Mouse (Mus musculus) hindbrain, embryonic 14.5 days (tissue): ENCODE data around the gene Rasgef1a. TPM values are rescaled to one million over a fixed set of nuclear protein-coding genes. Genes with fewer than 3 reads are reported as not detected.

Experiments used
- ATAC-seq: fragments of 200-750 bp; cut with Nextera tagmentation; 2 replicates; pipeline ENCODE4 v1.8.0; 2017; ENCODE audit warnings: moderate number of reproducible peaks, mild to moderate bottlenecking, moderate TSS enrichment, moderate library complexity; ENCODE audit not compliant: low FRiP score
- DNase-seq: peaks from one replicate; pipeline ENCODE4 v3.0.0-alpha.2; 2015; ENCODE audit warnings: low spot score
- H3K27ac ChIP-seq: fragments of 300-500 bp; sonication (generic); 2 replicates; pipeline ENCODE4 v1.5.1; 2014; ENCODE audit warnings: mild to moderate bottlenecking, moderate library complexity
- H3K27me3 ChIP-seq: fragments of 300-500 bp; sonication (generic); 2 replicates; pipeline ENCODE4 v1.6.1; 2014; ENCODE audit warnings: mild to moderate bottlenecking, low read length, mixed read lengths; ENCODE audit not compliant: control insufficient read depth, insufficient read depth
- H3K36me3 ChIP-seq: fragments of 300-500 bp; sonication (generic); replicated peaks from 2 replicates; pipeline ENCODE4 v1.6.1; 2014; ENCODE audit not compliant: control insufficient read depth, insufficient read depth
- H3K4me1 ChIP-seq: fragments of 300-500 bp; sonication (generic); replicated peaks from 2 replicates; pipeline ENCODE4 v1.6.1; 2014; ENCODE audit warnings: antibody characterized with exemption, low read length, mixed read lengths; ENCODE audit not compliant: control insufficient read depth, insufficient read depth
- H3K4me2 ChIP-seq: fragments of 300-500 bp; sonication (generic); replicated peaks from 2 replicates; pipeline ENCODE4 v1.6.1; 2014; ENCODE audit warnings: mild to moderate bottlenecking, moderate library complexity
- H3K4me3 ChIP-seq: fragments of 300-500 bp; sonication (generic); replicated peaks from 2 replicates; pipeline ENCODE4 v1.5.1; 2014; ENCODE audit warnings: mild to moderate bottlenecking, low read length
- H3K9ac ChIP-seq: fragments of 300-500 bp; sonication (generic); 2 replicates; pipeline ENCODE4 v1.6.1; 2014
- H3K9me3 ChIP-seq: fragments of 300-500 bp; sonication (generic); 2 replicates; pipeline ENCODE4 v1.6.1; 2016; ENCODE audit warnings: low read length; ENCODE audit not compliant: control insufficient read depth
- WGBS: fragments of 180-500 bp; shearing (Covaris S2); extraction: QIAGEN DNeasy Blood & Tissue Kit; methylation state at CpG from one replicate; pipeline ENCODE4 v1.1.7; 2014; 5-methylcytosine and 5-hydroxymethylcytosine counted together
- polyA plus RNA-seq: library from polyadenylated mRNA; unstranded; fragments of >200 nt; fragmentation: Nextera tagmentation; extraction: Ambion mirVana; gene quantifications from 2 replicates; pipeline ENCODE4 v1.2.1, GENCODE M21; 2014

The Rasgef1a gene
- polyA plus RNA-seq, 1 experiment from 2014 or later: 1.5 TPM

DNA sequence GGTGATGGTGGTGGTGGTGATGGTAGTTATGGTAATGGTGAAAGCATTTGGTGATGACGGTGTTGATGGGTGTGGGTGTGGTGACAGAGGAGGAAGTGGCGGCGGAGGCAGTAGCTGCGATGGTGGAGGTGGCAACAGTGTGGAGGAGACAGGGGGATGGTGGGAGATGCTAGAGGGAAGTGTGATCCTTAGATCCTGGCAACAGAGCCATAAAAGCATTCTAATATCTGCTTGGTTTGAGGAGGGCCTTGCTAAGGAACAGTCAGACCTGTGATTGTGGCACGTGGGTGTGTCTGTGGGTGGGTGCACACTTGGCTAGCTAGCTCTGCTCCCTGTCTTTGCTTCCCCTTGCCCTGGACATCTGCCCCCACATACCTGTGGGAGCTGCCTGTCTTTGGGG lies 7.4 kb downstream of the Rasgef1a start:
- no peaks in the 10 kb centered on the region for H3K36me3 ChIP-seq
- no peak overlapping the region for H3K4me2 ChIP-seq
- H3K9ac ChIP-seq: no peak overlapping the region
- H3K27ac ChIP-seq: no peak overlapping the region
- DNase-seq (no peak), ATAC-seq (no peak)
- no peak overlapping the region for H3K4me3 ChIP-seq
- H3K27me3 ChIP-seq: no peaks in the 10 kb centered on the region
- no peaks in the 10 kb centered on the region for H3K9me3 ChIP-seq
- peaks cover 23% of the 10 kb centered on the region for H3K4me1 ChIP-seq
- WGBS: 76% methylated on average over 5 of the region's 5 CpGs

DNA sequence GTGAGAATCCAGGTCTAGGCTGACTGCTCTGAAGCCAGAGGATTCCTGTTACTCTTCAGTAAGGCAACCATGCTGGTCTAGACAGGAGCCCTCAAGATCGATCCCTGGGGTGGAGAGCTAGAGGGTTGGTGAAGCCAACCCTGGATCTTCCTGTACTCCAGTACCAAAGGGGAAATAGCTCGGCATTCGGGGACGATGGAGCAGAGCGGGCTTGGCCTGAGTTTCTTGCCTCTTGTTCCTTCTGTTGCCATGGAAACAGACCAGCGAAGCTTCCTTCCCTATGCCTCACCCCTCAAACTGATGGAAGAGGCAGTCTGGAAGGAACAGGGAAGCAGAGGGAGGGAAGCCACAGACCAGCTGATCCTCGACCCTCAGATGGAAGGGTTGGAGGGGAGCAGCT lies 8.3 kb downstream of the Rasgef1a start:
- Histone ChIP-seq H3K9ac (no peak overlapping the region), H3K9me3 (no peaks in the 10 kb centered on the region), H3K36me3 (no peaks in the 10 kb centered on the region), H3K27me3 (no peaks in the 10 kb centered on the region), H3K27ac (peak overlapping the region; percentile 66; the same call in 1 of the 2 replicates), H3K4me3 (no peak overlapping the region), H3K4me1 (peaks cover 23% of the 10 kb centered on the region), H3K4me2 (peak overlapping the region; percentile 15; the same call in 1 of the 2 replicates)
- peak; percentile 61 for ATAC-seq
- DNase-seq: peak; percentile 72
- 14% methylated on average over 7 of the region's 7 CpGs for WGBS

DNA sequence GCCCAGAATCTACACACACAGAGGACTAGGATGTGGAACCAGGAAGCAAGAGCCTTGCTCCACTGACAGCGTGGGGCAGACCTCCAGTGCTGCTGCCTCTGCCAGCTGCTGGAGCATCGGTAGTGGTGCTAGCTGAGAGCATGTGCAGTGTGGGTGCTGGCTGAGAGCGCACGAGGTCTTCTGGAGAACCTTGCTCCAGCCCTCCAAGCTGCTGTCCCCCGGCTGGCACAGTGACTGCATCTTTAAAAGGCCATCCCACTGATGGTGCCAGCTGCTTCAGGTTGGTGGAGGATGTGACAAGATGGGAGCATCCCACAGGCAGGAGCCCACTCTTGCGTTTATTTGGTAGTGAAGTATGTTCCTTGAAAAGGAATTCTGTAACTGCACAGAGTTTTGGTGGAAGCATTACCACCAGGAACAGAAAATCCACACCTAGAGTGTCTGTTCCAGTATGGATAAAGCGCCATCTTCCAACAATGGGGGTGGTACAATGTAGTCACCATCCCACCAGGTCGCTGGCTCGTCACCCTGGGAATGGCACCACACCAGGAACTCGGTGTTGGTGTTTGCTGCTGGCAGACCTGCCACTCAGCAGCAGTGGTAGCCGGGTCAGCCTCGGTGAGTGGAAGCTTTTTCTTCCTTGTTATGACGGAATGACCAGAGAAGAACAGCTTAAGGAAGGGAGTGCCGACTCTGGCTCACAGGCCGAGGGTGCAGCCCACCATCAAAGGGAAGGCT lies 11.8 kb downstream of the Rasgef1a start:
- H3K4me1 ChIP-seq: peaks cover 13% of the 10 kb centered on the region
- no peak for ATAC-seq
- H3K27me3 ChIP-seq: no peaks in the 10 kb centered on the region
- no peak overlapping the region for H3K27ac ChIP-seq
- WGBS: 75% methylated on average over 15 of the region's 15 CpGs
- H3K9me3 ChIP-seq: no peaks in the 10 kb centered on the region
- no peaks in the 10 kb centered on the region for H3K36me3 ChIP-seq
- no peak overlapping the region for H3K4me3 ChIP-seq
- DNase-seq: no peak
- no peak overlapping the region for H3K9ac ChIP-seq
- H3K4me2 ChIP-seq: no peak overlapping the region

DNA sequence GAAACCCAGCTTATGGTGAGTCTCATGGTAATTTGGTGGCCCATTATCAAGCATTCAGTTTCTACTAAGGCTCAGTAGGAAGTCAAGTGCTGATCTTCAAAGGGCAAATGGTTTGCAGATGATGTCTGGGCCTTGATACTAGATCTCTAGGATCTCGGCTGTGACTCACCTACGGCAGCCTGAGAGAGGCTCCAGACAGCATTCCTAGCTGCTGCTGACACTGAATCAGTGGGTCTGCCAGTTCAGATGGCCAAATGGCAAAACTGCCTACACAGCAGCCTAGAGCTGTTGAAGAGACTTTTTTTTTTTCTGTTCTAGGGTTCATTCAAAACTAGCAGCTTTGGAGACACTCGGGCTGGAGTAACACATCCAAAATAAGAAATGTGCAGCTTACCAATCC lies 15.8 kb downstream of the Rasgef1a start:
- no peak overlapping the region for H3K9ac ChIP-seq
- WGBS: 95% methylated on average over 3 of the region's 3 CpGs
- no peaks in the 10 kb centered on the region for H3K9me3 ChIP-seq
- DNase-seq: no peak
- no peak overlapping the region for H3K4me2 ChIP-seq
- no peaks in the 10 kb centered on the region for H3K4me1 ChIP-seq
- no peak overlapping the region for H3K4me3 ChIP-seq
- no peak for ATAC-seq
- H3K27ac ChIP-seq: no peak overlapping the region
- H3K36me3 ChIP-seq: no peaks in the 10 kb centered on the region
- no peaks in the 10 kb centered on the region for H3K27me3 ChIP-seq

DNA sequence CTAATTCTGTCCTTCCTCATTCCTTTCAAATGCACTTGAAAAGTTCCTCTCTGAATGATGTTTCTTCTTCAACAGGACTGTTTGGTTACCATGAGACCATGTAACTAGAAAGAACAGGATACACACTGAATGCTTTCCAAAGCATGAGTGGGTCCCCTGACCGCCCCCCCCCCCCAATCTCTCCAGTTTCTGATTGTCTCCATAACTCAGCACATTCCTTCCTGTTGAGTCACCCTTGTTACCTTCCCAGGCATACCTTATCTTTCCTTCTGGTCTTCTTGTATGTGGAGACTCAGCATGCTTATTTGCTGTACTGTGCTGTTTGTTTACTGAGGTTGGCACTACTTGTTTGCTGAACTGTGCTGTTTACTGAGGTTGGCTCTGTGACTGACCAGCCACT lies 20.2 kb downstream of the Rasgef1a start:
- no peak for ATAC-seq
- 89% methylated on average over 1 of the region's 1 CpGs for WGBS
- H3K27ac ChIP-seq: no peak overlapping the region

DNA sequence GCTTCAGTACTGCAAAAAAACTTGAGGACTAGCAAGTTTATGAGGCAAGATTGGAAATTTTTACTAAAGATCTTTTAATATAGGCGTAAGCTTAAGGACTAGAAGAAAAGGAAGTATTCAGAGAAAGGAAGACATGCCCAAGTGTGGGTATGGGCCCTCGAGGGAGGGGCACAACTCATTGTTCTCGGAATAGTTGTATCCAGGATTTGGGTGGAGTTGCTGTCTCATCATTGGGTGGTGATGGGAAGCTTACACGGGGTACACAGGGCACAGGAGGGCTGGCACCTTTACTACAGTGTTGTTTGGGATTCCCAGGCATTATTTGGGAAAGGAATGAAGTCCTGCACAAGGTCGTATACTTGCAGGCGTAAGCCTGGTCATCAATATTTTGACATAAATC lies 24.4 kb downstream of the Rasgef1a start:
- H3K9me3 ChIP-seq: no peaks in the 10 kb centered on the region
- no peak for DNase-seq
- H3K4me3 ChIP-seq: no peak overlapping the region
- WGBS: 80% methylated on average over 6 of the region's 6 CpGs
- ATAC-seq: no peak
- no peak overlapping the region for H3K9ac ChIP-seq
- no peak overlapping the region for H3K27ac ChIP-seq
- no peaks in the 10 kb centered on the region for H3K4me1 ChIP-seq
- H3K27me3 ChIP-seq: no peaks in the 10 kb centered on the region
- no peaks in the 10 kb centered on the region for H3K36me3 ChIP-seq
- no peak overlapping the region for H3K4me2 ChIP-seq

More for the DNA sequence above, 20.2 kb downstream of the Rasgef1a start:
- DNase-seq: no peak
- no peaks in the 10 kb centered on the region for H3K36me3 ChIP-seq
- no peak overlapping the region for H3K4me3 ChIP-seq
- no peaks in the 10 kb centered on the region for H3K4me1 ChIP-seq
- H3K27me3 ChIP-seq: no peaks in the 10 kb centered on the region
- H3K4me2 ChIP-seq: no peak overlapping the region
- H3K9me3 ChIP-seq: no peaks in the 10 kb centered on the region
- H3K9ac ChIP-seq: no peak overlapping the region

DNA sequence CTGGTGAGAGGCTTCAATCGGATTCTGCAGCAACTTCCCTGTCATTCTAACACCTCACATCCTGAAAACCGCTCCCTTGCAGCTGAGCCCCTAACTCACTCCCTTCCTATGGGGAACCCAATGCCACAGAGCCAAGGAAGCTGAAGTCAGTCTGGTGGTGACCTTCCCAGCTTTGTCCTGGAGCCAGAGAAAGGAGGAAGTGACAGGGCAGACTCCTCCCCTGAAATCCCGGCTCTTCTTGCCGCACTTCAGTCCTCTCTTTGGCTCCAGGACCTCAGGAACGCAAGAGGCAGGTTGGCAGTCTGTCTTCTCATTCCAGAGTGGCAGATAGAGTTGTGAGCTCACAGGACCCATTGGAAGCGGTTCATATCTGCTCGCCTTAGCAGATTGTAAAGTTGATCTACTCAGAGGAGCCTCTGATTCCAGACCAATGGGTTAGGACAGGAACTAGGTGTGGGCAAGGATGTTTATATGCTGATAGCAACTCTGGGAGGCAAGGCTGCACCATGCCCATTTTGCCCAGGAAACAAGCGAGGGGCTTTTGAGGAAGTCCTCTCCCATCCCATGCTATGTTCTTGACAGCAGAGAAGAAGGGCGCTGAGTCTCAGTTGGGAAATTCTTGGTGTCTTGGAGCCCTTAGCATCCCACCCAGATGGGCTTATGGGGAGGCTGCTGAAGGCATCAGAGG lies 25.0 kb downstream of the Rasgef1a start:
- no peak overlapping the region for H3K4me2 ChIP-seq

DNA sequence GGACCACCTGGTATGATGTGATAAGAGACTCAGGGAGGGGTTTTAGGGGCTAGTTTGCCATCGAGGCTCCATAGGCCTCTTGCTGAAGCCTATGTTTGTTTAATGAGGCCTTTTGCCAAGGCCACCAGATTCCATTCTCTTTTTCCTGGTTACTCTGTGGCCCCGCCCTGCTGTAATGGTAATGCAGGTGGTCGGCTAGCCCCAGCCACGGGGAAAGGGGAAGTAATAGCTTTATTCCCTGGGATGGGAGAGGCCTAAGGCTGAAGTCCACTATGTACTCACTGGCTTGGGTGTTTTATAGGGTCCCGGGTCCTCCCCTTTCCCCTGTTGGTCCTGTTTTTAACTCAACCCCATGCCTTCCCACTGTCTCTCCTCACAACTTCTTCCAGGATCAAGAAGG lies 25.6 kb downstream of the Rasgef1a start:
- H3K27ac ChIP-seq: no peak overlapping the region
- H3K9me3 ChIP-seq: no peaks in the 10 kb centered on the region
- H3K9ac ChIP-seq: no peak overlapping the region
- no peaks in the 10 kb centered on the region for H3K4me1 ChIP-seq
- ATAC-seq (no peak), DNase-seq (no peak)
- H3K4me3 ChIP-seq: no peak overlapping the region
- H3K27me3 ChIP-seq: no peaks in the 10 kb centered on the region
- H3K4me2 ChIP-seq: no peak overlapping the region
- WGBS: 85% methylated on average over 5 of the region's 5 CpGs
- no peaks in the 10 kb centered on the region for H3K36me3 ChIP-seq

More for the DNA sequence above, 25.0 kb downstream of the Rasgef1a start:
- no peak for DNase-seq
- no peak overlapping the region for H3K27ac ChIP-seq
- H3K9ac ChIP-seq: no peak overlapping the region
- 83% methylated on average over 9 of the region's 9 CpGs for WGBS
- H3K9me3 ChIP-seq: no peaks in the 10 kb centered on the region
- H3K4me1 ChIP-seq: no peaks in the 10 kb centered on the region
- ATAC-seq: no peak
- H3K36me3 ChIP-seq: no peaks in the 10 kb centered on the region
- H3K27me3 ChIP-seq: no peaks in the 10 kb centered on the region
- no peak overlapping the region for H3K4me3 ChIP-seq

DNA sequence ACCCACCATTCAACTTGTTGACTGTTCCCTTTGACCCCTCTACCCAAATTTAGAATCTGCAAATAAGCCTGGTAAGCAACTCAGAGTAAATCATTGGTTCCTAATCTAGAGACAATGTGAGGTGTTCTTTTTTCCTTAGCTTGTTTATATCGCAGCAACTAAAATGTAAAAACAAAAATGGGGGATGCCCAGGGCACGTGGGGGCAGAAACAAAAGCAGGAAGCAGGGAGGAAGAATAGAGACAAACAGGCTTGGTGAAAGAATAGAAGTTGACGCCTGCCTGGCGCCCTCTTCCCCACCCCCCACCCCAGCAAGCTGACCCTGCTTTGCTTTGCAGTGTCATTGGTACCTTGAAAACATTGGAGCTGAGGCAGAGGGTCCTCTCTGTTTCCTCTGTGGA lies 33.9 kb downstream of the Rasgef1a start:
- Histone ChIP-seq H3K27ac (no peak overlapping the region), H3K27me3 (no peaks in the 10 kb centered on the region), H3K4me2 (no peak overlapping the region), H3K4me3 (no peak overlapping the region), H3K9ac (no peak overlapping the region), H3K4me1 (no peaks in the 10 kb centered on the region), H3K9me3 (peaks cover 6% of the 10 kb centered on the region; the same call in 1 of the 2 replicates), H3K36me3 (no peaks in the 10 kb centered on the region)
- WGBS: 35% methylated on average over 4 of the region's 4 CpGs
- no peak for ATAC-seq
- no peak for DNase-seq
